Mouse (Mus musculus) hindbrain, embryonic 13.5 days (tissue): ENCODE data around the gene Tmem131l. TPM values are rescaled to one million over a fixed set of nuclear protein-coding genes. Genes with fewer than 3 reads are reported as not detected.

Source experiments
- ATAC-seq: fragments of 200-750 bp; cut with Nextera tagmentation; 2 replicates; pipeline ENCODE4 v1.8.0; 2017; ENCODE audit warnings: moderate TSS enrichment; ENCODE audit not compliant: low FRiP score
- H3K27ac ChIP-seq: fragments of 300-500 bp; sonication (generic); 2 replicates; pipeline ENCODE4 v1.5.1; 2015; ENCODE audit warnings: inconsistent platforms, mild to moderate bottlenecking, moderate library complexity
- H3K27me3 ChIP-seq: fragments of 300-500 bp; sonication (generic); 2 replicates; pipeline ENCODE4 v1.6.1; 2015; ENCODE audit warnings: mild to moderate bottlenecking, inconsistent platforms
- H3K36me3 ChIP-seq: fragments of 300-500 bp; sonication (generic); 2 replicates; pipeline ENCODE4 v1.6.1; 2015; ENCODE audit warnings: mild to moderate bottlenecking, inconsistent platforms
- H3K4me1 ChIP-seq: fragments of 300-500 bp; sonication (generic); replicated peaks from 2 replicates; pipeline ENCODE4 v1.6.1; 2015; ENCODE audit warnings: inconsistent platforms
- H3K4me2 ChIP-seq: fragments of 300-500 bp; sonication (generic); 2 replicates; pipeline ENCODE4 v1.6.1; 2015; ENCODE audit warnings: inconsistent platforms, mild to moderate bottlenecking, moderate library complexity
- H3K4me3 ChIP-seq: fragments of 300-500 bp; sonication (generic); 2 replicates; pipeline ENCODE4 v1.5.1; 2015; ENCODE audit warnings: mild to moderate bottlenecking, inconsistent platforms
- H3K9ac ChIP-seq: fragments of 300-500 bp; sonication (generic); 2 replicates; pipeline ENCODE4 v1.6.1; 2015; ENCODE audit warnings: mild to moderate bottlenecking, inconsistent platforms
- H3K9me3 ChIP-seq: fragments of 300-500 bp; sonication (generic); 2 replicates; pipeline ENCODE4 v1.6.1; 2016; ENCODE audit warnings: inconsistent platforms
- WGBS: fragments of 180-500 bp; shearing (Covaris S2); methylation state at CpG from one replicate; pipeline ENCODE4 v1.1.7; 2015; 5-methylcytosine and 5-hydroxymethylcytosine counted together
- polyA plus RNA-seq: library from polyadenylated mRNA; unstranded; fragments of >200 nt; fragmentation: Nextera tagmentation; extraction: Ambion mirVana; gene quantifications from 2 replicates; pipeline ENCODE4 v1.2.1, GENCODE M21; 2015

Gene Tmem131l
- polyA plus RNA-seq, 1 experiment from 2014 or later: 75.8 TPM

DNA sequence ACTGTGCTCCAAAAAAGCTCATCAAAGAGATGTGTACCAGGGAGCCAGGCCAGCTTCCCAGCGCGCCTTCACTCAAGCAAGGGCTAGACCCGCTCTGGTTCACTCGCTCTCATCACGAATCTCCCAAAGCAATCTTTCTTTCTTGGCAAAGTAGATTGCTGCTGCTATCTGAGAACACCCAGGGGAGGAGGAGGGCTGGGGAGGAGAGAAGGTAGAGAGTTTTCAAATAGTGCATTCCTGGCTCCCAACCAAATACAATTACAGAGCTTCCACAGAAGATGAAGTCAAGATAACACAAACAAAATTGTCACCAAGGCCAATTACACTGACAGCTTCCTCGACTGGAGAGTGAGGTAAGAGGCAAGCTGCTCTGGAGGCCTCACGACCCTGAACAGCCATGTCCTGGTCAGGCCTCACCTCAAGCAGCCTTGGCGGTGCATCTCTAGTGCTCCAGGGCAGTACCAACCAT lies 12.2 kb downstream of the Tmem131l start:
- Histone ChIP-seq H3K27me3 (no peaks in the 10 kb centered on the region), H3K9me3 (no peaks in the 10 kb centered on the region), H3K27ac (no peak overlapping the region), H3K9ac (no peak overlapping the region), H3K36me3 (peaks cover 36% of the 10 kb centered on the region), H3K4me1 (peaks cover 52% of the 10 kb centered on the region), H3K4me3 (no peak overlapping the region), H3K4me2 (no peak overlapping the region)
- ATAC-seq: no peak
- WGBS: 77% methylated on average over 8 of the region's 8 CpGs

DNA sequence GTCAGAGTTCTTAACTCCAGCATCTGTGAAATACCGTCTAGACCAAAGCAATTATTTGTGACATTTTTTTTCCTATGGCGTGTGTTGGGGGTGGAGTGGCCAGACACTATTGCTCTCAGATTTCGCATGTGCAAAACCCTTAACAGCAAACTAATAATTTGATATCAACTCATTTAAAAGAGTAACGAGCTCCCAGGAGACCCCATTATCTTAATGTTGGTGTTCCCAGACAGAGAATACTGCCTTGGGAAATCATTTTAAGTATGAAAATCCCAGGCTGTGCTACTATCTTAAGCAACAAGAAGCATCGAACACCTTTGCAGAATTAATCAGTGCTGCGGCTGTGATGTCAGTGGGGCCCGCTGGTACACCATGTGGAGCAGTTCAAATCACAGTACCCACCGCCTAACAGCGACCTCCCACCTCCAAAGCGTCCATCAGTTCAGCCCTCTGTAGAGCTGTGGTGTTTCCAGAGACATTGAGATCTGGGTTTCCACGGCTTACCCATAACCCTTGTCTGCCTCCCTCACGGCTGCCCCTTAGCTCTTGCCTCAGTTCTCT lies 15.4 kb downstream of the Tmem131l start:
- H3K4me3 ChIP-seq: no peak overlapping the region
- no peak overlapping the region for H3K9ac ChIP-seq
- peaks cover 76% of the 10 kb centered on the region for H3K4me1 ChIP-seq
- no peaks in the 10 kb centered on the region for H3K27me3 ChIP-seq
- H3K36me3 ChIP-seq: peaks cover 21% of the 10 kb centered on the region
- H3K9me3 ChIP-seq: no peaks in the 10 kb centered on the region
- no peak overlapping the region for H3K4me2 ChIP-seq
- 76% methylated on average over 12 of the region's 12 CpGs for WGBS
- H3K27ac ChIP-seq: peak overlapping the region; percentile 50
- ATAC-seq: no peak

DNA sequence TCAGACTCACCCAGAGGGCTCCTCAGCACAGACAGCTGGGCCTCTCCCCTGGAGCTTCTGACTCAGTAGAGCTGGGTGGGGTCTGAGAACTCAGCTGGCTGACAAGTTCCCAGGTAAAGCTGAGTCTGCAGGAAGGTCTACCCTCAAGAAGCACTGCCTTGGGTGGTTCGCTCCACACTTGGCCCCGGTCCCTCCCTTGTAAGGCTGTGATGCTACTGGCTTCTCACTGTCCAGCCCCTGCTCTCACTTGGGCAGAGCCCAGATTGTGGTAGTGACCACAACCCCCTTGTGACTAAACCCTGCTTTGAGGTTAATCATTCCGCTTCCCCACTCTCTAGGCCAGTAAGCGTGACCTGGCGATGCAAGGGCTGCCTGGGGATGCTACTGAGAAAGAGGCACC lies 17.3 kb downstream of the Tmem131l start:
- 71% methylated on average over 5 of the region's 5 CpGs for WGBS
- Histone ChIP-seq H3K4me1 (peaks cover 73% of the 10 kb centered on the region), H3K36me3 (peaks cover 17% of the 10 kb centered on the region)

DNA sequence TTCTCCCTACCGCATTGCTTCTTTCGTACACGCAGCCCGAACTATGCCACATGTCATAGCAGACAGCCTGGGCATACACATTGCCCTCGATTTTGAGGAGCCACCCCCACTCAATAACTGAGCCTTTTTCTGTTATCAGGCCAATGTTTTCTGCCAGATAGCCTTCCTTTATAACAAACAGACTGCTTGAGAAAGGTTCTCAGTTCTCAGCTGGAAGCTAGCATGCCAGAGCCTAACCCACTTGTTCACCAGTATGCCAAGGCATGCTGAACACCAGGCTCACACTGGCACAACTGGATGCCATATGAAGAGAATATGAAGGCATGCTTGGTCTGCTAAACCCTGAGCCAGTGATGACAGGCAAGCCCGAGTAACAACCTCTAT lies 17.8 kb downstream of the Tmem131l start:
- ATAC-seq: no peak
- Histone ChIP-seq H3K4me2 (no peak overlapping the region), H3K27me3 (no peaks in the 10 kb centered on the region), H3K4me3 (no peak overlapping the region), H3K36me3 (peaks cover 19% of the 10 kb centered on the region), H3K4me1 (peaks cover 71% of the 10 kb centered on the region), H3K9me3 (no peaks in the 10 kb centered on the region), H3K27ac (no peak overlapping the region), H3K9ac (no peak overlapping the region)
- WGBS: 92% methylated on average over 6 of the region's 6 CpGs

More for the DNA sequence above, 17.3 kb downstream of the Tmem131l start:
- Histone ChIP-seq H3K9ac (no peak overlapping the region), H3K4me3 (no peak overlapping the region), H3K27me3 (no peaks in the 10 kb centered on the region), H3K9me3 (no peaks in the 10 kb centered on the region), H3K4me2 (no peak overlapping the region), H3K27ac (peak overlapping the region; percentile 19; the same call in 1 of the 2 replicates)
- no peak for ATAC-seq

DNA sequence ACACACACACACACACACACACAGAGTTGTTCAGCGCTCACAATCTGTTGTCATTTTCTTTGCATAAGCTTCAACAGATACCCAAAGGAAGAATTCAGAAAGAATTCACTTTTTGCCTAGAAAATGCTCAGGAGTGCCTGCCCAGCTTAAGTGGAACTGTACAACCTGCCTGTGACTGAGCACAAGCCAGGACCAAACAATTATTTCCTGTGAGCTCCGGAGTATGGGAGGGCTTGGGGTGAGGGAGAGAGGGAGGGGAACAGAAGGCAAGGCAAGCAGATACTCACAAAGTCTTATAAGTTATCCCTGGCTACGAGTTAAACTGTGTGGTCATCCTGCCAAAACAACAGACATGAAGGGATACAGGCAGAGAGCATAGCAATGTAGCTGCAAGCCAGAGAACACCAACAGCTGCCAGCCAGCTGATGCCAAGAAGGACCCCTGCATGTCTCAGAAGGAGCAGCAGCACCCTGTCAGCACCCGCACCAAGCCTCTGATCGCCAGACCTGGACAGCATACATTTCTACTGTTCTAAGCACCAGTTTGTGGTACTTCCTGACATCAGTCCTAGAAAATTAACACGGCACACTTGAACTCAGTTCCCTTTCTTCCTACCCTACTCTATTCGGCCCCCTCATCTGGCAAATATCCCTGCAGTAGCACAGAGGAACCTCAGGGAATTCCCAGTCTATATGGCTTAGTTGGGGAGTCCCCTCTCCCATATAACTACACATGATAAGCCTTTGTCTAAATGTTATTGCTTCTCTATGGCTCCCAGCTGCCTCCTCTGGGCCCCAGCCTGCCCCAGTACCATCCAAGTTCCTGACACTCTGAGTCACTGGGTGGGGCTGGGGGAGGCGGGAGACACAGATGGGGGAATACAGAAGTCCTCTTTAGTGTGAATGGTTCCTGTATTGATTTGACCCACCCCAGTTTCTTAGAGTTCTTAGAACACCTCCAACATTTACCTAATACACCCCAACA lies 18.5 kb downstream of the Tmem131l start:
- Histone ChIP-seq H3K9ac (no peak overlapping the region), H3K4me1 (peaks cover 65% of the 10 kb centered on the region), H3K27ac (peak overlapping the region; percentile 14; the same call in 1 of the 2 replicates), H3K27me3 (no peaks in the 10 kb centered on the region), H3K4me2 (no peak overlapping the region), H3K36me3 (peaks cover 15% of the 10 kb centered on the region; the same call in 1 of the 2 replicates), H3K4me3 (no peak overlapping the region), H3K9me3 (no peaks in the 10 kb centered on the region)
- no peak for ATAC-seq
- WGBS: 67% methylated on average over 8 of the region's 8 CpGs

DNA sequence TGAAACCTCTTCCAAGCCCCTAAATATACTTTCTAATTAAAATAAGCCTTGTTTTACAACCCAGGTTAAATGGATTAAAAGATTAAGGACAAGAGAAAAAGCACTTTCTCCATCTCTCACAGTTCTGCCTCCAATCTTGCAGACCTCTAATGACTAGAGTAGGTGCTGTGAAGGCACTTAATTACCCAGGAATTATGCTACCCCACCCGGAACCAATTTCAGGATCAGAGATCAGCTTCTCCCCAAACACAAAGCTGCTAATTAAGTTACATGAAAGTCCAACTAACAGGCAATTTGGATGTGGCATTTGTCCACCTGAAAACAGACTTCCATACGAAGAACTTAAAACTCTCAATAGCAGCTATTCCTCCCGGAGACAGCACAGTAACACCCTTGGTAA lies 19.4 kb downstream of the Tmem131l start:
- Histone ChIP-seq H3K4me2 (no peak overlapping the region), H3K4me3 (no peak overlapping the region), H3K36me3 (peaks cover 12% of the 10 kb centered on the region; the same call in 1 of the 2 replicates), H3K9me3 (no peaks in the 10 kb centered on the region), H3K27me3 (no peaks in the 10 kb centered on the region), H3K9ac (no peak overlapping the region), H3K27ac (0 out of 2 replicates have a peak overlapping the region, but pooled peaks have one; percentile 48), H3K4me1 (peaks cover 58% of the 10 kb centered on the region)
- ATAC-seq: no peak
- 51% methylated on average over 3 of the region's 3 CpGs for WGBS

DNA sequence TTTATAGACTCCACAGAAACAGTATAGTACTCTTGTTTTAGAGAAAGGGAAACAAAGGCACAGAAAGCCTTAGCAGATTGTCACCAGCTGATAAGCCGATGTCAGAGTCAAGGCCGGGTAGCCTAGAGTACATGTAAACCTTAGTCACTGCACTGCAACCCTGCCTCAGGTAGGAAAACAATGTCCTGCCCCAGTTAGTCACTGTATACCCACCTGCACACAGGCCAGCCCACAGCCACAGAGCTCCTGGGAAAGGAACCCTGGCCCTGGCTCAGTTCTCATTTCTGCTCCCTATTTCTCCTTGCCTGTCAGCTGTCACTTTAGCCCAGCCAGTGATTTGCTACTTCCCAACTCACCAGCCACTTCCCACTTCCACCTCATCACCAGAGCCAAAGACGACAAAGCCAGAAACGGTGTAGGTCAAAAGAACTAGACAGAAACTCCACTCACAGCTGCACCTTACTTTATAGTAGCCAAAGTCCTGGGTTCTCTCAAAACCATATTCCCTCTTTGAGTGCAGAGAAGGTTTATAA lies 24.4 kb downstream of the Tmem131l start:
- WGBS: 92% methylated on average over 4 of the region's 4 CpGs

DNA sequence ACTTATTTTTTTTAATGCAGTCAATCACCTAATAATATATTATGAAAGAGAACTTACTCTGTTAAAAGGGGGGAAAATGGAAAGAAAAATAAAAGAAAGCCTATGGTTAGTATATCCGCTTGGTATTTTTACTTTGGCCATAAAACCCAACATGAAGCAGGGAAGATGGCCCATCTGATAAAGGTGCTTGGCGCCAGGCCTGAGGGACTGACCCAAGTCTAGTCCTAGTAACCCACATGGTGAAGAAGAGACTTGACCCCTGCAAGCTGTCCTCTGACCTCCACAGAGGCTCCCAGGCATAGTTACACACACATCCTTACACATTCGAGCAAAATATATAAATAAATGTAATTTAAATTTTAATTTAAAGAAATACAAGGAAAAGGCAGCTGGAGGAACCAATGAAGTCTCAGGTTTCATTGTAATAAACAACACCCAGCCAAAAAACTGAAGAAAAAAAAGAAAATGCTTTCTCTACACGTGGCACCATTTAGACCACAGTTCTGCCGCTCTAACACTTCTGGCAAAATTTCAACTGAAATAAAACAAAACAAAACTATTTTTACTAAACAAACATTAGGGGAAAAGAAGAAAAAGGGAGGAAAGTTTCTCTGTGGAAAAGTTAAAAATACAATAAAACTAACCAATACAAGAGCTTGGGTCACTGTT lies 28.8 kb downstream of the Tmem131l start:
- H3K36me3 ChIP-seq: peaks cover 24% of the 10 kb centered on the region
- H3K9ac ChIP-seq: no peak overlapping the region
- ATAC-seq: no peak
- H3K27ac ChIP-seq: no peak overlapping the region
- WGBS: 86% methylated on average over 5 of the region's 5 CpGs
- no peak overlapping the region for H3K4me3 ChIP-seq
- peaks cover 12% of the 10 kb centered on the region for H3K4me1 ChIP-seq
- H3K9me3 ChIP-seq: 0 out of 2 replicates have a peak, but pooled peaks cover 5% of the 10 kb centered on the region
- H3K27me3 ChIP-seq: no peaks in the 10 kb centered on the region
- no peak overlapping the region for H3K4me2 ChIP-seq

More for the DNA sequence above, 24.4 kb downstream of the Tmem131l start:
- H3K4me1 ChIP-seq: peaks cover 15% of the 10 kb centered on the region
- H3K9me3 ChIP-seq: 0 out of 2 replicates have a peak, but pooled peaks cover 5% of the 10 kb centered on the region
- H3K4me3 ChIP-seq: no peak overlapping the region
- H3K27me3 ChIP-seq: no peaks in the 10 kb centered on the region
- no peak overlapping the region for H3K4me2 ChIP-seq
- no peak for ATAC-seq
- H3K27ac ChIP-seq: no peak overlapping the region
- H3K9ac ChIP-seq: no peak overlapping the region
- H3K36me3 ChIP-seq: peaks cover 32% of the 10 kb centered on the region

DNA sequence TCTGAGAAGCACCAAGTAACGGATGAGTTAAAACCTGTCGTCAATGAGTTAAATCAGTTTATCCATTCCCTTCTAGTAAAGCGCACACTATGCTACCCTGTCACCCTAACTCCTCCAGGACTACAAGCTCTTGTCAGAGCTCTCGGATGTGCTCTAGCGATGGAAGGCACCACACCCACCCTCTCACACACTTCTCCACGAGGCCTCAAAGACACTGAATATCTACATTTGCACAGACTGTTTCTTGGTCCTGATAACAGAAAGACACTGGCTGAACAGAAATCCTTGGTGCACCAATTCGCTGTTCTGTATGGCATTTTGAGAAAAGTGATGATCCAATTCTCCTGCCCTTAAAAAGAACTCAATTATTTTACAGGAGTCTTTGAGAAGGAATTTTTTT lies 34.0 kb downstream of the Tmem131l start:
- no peak overlapping the region for H3K4me2 ChIP-seq
- peaks cover 4% of the 10 kb centered on the region; the same call in 1 of the 2 replicates for H3K36me3 ChIP-seq
- H3K4me3 ChIP-seq: no peak overlapping the region
- H3K27ac ChIP-seq: no peak overlapping the region
- ATAC-seq: no peak
- no peaks in the 10 kb centered on the region for H3K9me3 ChIP-seq
- 94% methylated on average over 7 of the region's 7 CpGs for WGBS
- peaks cover 10% of the 10 kb centered on the region for H3K4me1 ChIP-seq
- no peaks in the 10 kb centered on the region for H3K27me3 ChIP-seq
- H3K9ac ChIP-seq: no peak overlapping the region

DNA sequence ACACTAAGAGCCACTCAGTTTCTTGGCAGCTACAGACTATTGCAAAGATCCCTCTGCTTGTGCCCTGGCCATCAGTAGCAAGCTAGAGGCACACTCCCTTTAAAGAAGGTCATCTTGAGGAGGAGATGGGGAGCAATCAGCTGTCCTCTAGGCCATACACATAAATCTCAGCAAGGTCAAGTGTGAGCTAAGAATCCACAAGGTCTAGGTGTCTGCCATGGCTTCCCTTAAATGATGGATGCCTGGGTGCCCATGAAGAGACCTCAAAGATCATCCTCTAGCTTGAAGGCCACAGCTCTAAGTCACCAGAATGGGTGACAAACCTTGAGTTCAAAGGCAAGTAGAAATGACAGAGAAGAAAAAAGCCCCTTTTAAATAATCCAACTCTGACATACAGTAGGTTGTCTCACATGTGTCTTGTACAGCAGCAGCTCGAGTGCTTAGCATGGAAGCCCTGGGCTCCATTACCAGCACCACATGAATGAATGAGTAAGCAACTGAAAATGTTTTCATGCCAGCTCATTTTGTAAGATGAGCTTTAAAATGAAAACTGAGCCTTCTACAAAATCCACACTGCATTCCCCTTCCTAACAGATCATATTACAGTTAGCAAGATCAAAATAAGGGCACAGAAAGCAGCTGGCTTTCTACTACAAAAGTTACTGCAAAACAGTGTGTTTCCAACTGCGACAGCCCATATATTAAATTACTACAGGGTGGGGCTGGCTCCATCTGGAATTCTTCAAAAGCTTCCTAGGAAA lies 35.5 kb downstream of the Tmem131l start:
- Histone ChIP-seq H3K27me3 (no peaks in the 10 kb centered on the region), H3K27ac (no peak overlapping the region), H3K9ac (no peak overlapping the region), H3K4me2 (no peak overlapping the region), H3K36me3 (peaks cover 4% of the 10 kb centered on the region; the same call in 1 of the 2 replicates), H3K4me3 (no peak overlapping the region), H3K9me3 (no peaks in the 10 kb centered on the region), H3K4me1 (peaks cover 6% of the 10 kb centered on the region; the same call in 1 of the 2 replicates)
- 80% methylated on average over 2 of the region's 2 CpGs for WGBS
- no peak for ATAC-seq

DNA sequence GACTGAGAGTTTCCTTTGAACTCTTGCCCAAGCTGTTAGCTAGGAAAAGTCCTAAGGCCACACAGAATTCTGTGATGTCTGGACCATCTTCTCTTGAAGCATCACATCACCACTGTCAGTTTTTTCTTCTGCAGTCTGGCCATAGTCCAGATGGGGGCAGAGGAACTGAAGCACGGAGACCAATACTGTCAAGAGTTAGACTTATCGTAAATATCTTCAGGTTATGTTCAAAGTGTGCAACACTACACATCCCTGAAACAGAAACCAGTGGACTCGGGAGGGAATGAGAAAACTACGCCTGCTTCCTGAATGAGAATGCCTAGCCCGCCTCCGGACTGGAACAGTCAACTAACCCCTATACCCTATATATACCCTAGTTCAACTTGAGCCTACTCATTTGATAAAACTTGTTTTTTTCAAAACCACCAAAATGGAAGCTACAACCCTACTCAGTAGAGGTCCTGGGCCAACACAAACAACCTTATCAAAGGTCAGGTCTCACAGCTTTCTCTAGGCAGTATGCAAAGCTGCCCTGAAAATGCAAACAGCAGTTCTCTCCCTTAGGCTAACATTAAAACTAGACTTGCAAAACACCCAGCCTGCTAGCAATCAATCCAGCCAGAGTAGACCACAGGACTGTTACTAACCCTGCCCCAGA lies 37.4 kb downstream of the Tmem131l start:
- 95% methylated on average over 6 of the region's 6 CpGs for WGBS
- Histone ChIP-seq H3K4me2 (no peak overlapping the region), H3K27me3 (no peaks in the 10 kb centered on the region), H3K9ac (no peak overlapping the region), H3K36me3 (no peaks in the 10 kb centered on the region), H3K9me3 (no peaks in the 10 kb centered on the region), H3K4me3 (no peak overlapping the region), H3K27ac (no peak overlapping the region), H3K4me1 (peaks cover 11% of the 10 kb centered on the region)
- ATAC-seq: no peak
